Mouse (Mus musculus) embryonic facial prominence, embryonic 10.5 days (tissue): ENCODE measurements around the gene Supt16. TPM values are rescaled to one million over a fixed set of nuclear protein-coding genes. Genes with fewer than 3 reads are reported as not detected.

ENCODE experiments used
- DNase-seq: peaks from one replicate; pipeline ENCODE4 v3.0.0-alpha.2; 2017; ENCODE audit warnings: low spot score
- H3K27ac ChIP-seq: fragments of 300-500 bp; sonication (generic); replicated peaks from 2 replicates; pipeline ENCODE4 v1.5.1; 2016; ENCODE audit warnings: mild to moderate bottlenecking
- H3K27me3 ChIP-seq: fragments of 300-500 bp; sonication (generic); replicated peaks from 2 replicates; pipeline ENCODE4 v1.6.1; 2016; ENCODE audit warnings: low read depth, mild to moderate bottlenecking; ENCODE audit not compliant: poor library complexity, severe bottlenecking
- H3K36me3 ChIP-seq: fragments of 300-500 bp; sonication (generic); replicated peaks from 2 replicates; pipeline ENCODE4 v1.6.1; 2016; ENCODE audit warnings: mild to moderate bottlenecking, moderate library complexity
- H3K4me1 ChIP-seq: fragments of 300-500 bp; sonication (generic); 2 replicates; pipeline ENCODE4 v1.6.1; 2016
- H3K4me3 ChIP-seq: fragments of 300-500 bp; sonication (generic); 2 replicates; pipeline ENCODE4 v1.5.1; 2016; ENCODE audit warnings: mild to moderate bottlenecking, moderate library complexity
- H3K9me3 ChIP-seq: fragments of 300-500 bp; sonication (generic); 2 replicates; pipeline ENCODE4 v1.6.1; 2016; ENCODE audit warnings: mild to moderate bottlenecking
- WGBS: fragments of 180-500 bp; shearing (Covaris S2); methylation state at CpG from one replicate; pipeline ENCODE4 v1.1.7; 2016; 5-methylcytosine and 5-hydroxymethylcytosine counted together
- polyA plus RNA-seq: library from polyadenylated mRNA; unstranded; fragments of >200 nt; fragmentation: Nextera tagmentation; extraction: Ambion mirVana; gene quantifications from 2 replicates; pipeline ENCODE4 v1.2.1, GENCODE M21; 2016

The Supt16 gene
- polyA plus RNA-seq, 1 experiment from 2014 or later = 89.9 TPM

- no peak overlapping the region for H3K4me3 ChIP-seq
Measured at GRCm38 (mm10) chr14:52140577-52141444, 56.4 kb downstream of the Supt16 start.

GRCm38 (mm10) chr14:52133584-52133983 is 63.6 kb downstream of the Supt16 start:
- no peak overlapping the region for H3K27ac ChIP-seq
- H3K27me3 ChIP-seq = no peaks in the 10 kb centered on the region
- H3K4me1 ChIP-seq = no peaks in the 10 kb centered on the region
- DNase-seq = no peak
- H3K4me3 ChIP-seq = no peak overlapping the region
- WGBS = 88% methylated on average over 5 of the region's 5 CpGs
- no peaks in the 10 kb centered on the region for H3K36me3 ChIP-seq
- no peaks in the 10 kb centered on the region for H3K9me3 ChIP-seq

More at GRCm38 (mm10) chr14:52140577-52141444, 56.4 kb downstream of the Supt16 start:
- 64% methylated on average over 19 of the region's 19 CpGs for WGBS
- no peak for DNase-seq
- Histone ChIP-seq H3K27ac (0 out of 2 replicates have a peak overlapping the region, but pooled peaks have one; percentile 2), H3K9me3 (no peaks in the 10 kb centered on the region), H3K36me3 (no peaks in the 10 kb centered on the region), H3K4me1 (peaks cover 11% of the 10 kb centered on the region; the same call in 1 of the 2 replicates), H3K27me3 (no peaks in the 10 kb centered on the region)

- Histone ChIP-seq H3K4me3 (no peak overlapping the region), H3K9me3 (no peaks in the 10 kb centered on the region), H3K27ac (no peak overlapping the region), H3K4me1 (peaks cover 6% of the 10 kb centered on the region), H3K36me3 (no peaks in the 10 kb centered on the region), H3K27me3 (peaks cover 17% of the 10 kb centered on the region)
- DNase-seq = no peak
- 91% methylated on average over 3 of the region's 3 CpGs for WGBS
Measured at GRCm38 (mm10) chr14:52124636-52125035, 72.6 kb downstream of the Supt16 start.

GRCm38 (mm10) chr14:52123918-52124317 is 73.3 kb downstream of the Supt16 start:
- H3K36me3 ChIP-seq = no peaks in the 10 kb centered on the region
- peaks cover 12% of the 10 kb centered on the region for H3K4me1 ChIP-seq
- peak; percentile 78 for DNase-seq
- no peak overlapping the region for H3K4me3 ChIP-seq
- peaks cover 17% of the 10 kb centered on the region for H3K27me3 ChIP-seq
- no peak overlapping the region for H3K27ac ChIP-seq
- no peaks in the 10 kb centered on the region for H3K9me3 ChIP-seq
- WGBS = 22% methylated on average over 4 of the region's 4 CpGs

- Histone ChIP-seq H3K27me3 (peaks cover 17% of the 10 kb centered on the region), H3K36me3 (no peaks in the 10 kb centered on the region), H3K9me3 (no peaks in the 10 kb centered on the region), H3K4me3 (peak overlapping the region; percentile 65), H3K27ac (0 out of 2 replicates have a peak overlapping the region, but pooled peaks have one; percentile 92), H3K4me1 (peaks cover 17% of the 10 kb centered on the region)
- WGBS = 57% methylated on average over 7 of the region's 7 CpGs
- no peak for DNase-seq
Measured at GRCm38 (mm10) chr14:52120169-52120568, 77.0 kb downstream of the Supt16 start.

GRCm38 (mm10) chr14:52118823-52119608 is 78.2 kb downstream of the Supt16 start:
- Histone ChIP-seq H3K4me1 (peaks cover 17% of the 10 kb centered on the region), H3K36me3 (no peaks in the 10 kb centered on the region), H3K9me3 (no peaks in the 10 kb centered on the region), H3K27ac (peak overlapping the region; percentile 92), H3K27me3 (peaks cover 17% of the 10 kb centered on the region), H3K4me3 (peak overlapping the region; percentile 65)
- peak; percentile 81 for DNase-seq
- under 1% methylated on average over 38 of the region's 38 CpGs for WGBS

- Histone ChIP-seq H3K36me3 (no peaks in the 10 kb centered on the region), H3K4me1 (peaks cover 17% of the 10 kb centered on the region), H3K27me3 (peaks cover 17% of the 10 kb centered on the region), H3K9me3 (no peaks in the 10 kb centered on the region), H3K4me3 (peak overlapping the region; percentile 65), H3K27ac (peak overlapping the region; percentile 92)
- WGBS = 31% methylated on average over 8 of the region's 8 CpGs
- DNase-seq = no peak
Measured at GRCm38 (mm10) chr14:52118456-52118822, 78.8 kb downstream of the Supt16 start.

GRCm38 (mm10) chr14:52117241-52117640 is 80.0 kb downstream of the Supt16 start:
- 90% methylated on average over 5 of the region's 5 CpGs for WGBS
- no peak overlapping the region for H3K27ac ChIP-seq
- H3K36me3 ChIP-seq = no peaks in the 10 kb centered on the region
- H3K9me3 ChIP-seq = no peaks in the 10 kb centered on the region
- peaks cover 17% of the 10 kb centered on the region for H3K27me3 ChIP-seq
- H3K4me3 ChIP-seq = no peak overlapping the region
- DNase-seq = no peak
- peaks cover 17% of the 10 kb centered on the region for H3K4me1 ChIP-seq

- no peaks in the 10 kb centered on the region for H3K36me3 ChIP-seq
- no peak for DNase-seq
- no peak overlapping the region for H3K27ac ChIP-seq
- H3K4me3 ChIP-seq = no peak overlapping the region
- peaks cover 7% of the 10 kb centered on the region for H3K4me1 ChIP-seq
- H3K9me3 ChIP-seq = no peaks in the 10 kb centered on the region
- 76% methylated on average over 1 of the region's 1 CpGs for WGBS
- H3K27me3 ChIP-seq = no peaks in the 10 kb centered on the region
Measured at GRCm38 (mm10) chr14:52114101-52114500, 83.1 kb downstream of the Supt16 start.

Other genes with a start within 250 kb of the Supt16 start
- gene Arhgef40, start 212.7 kb downstream of the Supt16 start, polyA plus RNA-seq = 151 and 163 TPM in 2 replicates
- gene Tmem253, start 181.8 kb downstream of the Supt16 start, polyA plus RNA-seq = 0.65 and 0.72 TPM in 2 replicates
- 57.5 and 63.2 TPM in 2 replicates for gene Zfp219, start 176.7 kb downstream of the Supt16 start, polyA plus RNA-seq
- not detected in 2 replicates for gene Olfr221, start 155.0 kb downstream of the Supt16 start, polyA plus RNA-seq
- 893 and 906 TPM in 2 replicates for gene Hnrnpc, start 93.4 kb downstream of the Supt16 start, polyA plus RNA-seq
- gene Rpgrip1, start 86.7 kb downstream of the Supt16 start, polyA plus RNA-seq = 129 and 133 TPM in 2 replicates
- 51.2 and 51.7 TPM in 2 replicates for gene Chd8, start 60.4 kb upstream of the Supt16 start, polyA plus RNA-seq
- 53.5 and 60.7 TPM in 2 replicates for gene Tox4, start 81.7 kb upstream of the Supt16 start, polyA plus RNA-seq
- gene Rab2b, start 82.1 kb upstream of the Supt16 start, polyA plus RNA-seq = 22.7 and 25.8 TPM in 2 replicates
- 55.4 and 64.0 TPM in 2 replicates for gene Mettl3, start 107.7 kb upstream of the Supt16 start, polyA plus RNA-seq
- gene Sall2, start 131.3 kb upstream of the Supt16 start, polyA plus RNA-seq = 50.3 and 51.9 TPM in 2 replicates
- gene Olfr1513, start 159.0 kb upstream of the Supt16 start, polyA plus RNA-seq = not detected in 2 replicates
- not detected in 2 replicates for gene Olfr1512, start 181.8 kb upstream of the Supt16 start, polyA plus RNA-seq
- gene Olfr1511, start 200.0 kb upstream of the Supt16 start, polyA plus RNA-seq = not detected in 2 replicates
- gene Olfr1510, start 217.0 kb upstream of the Supt16 start, polyA plus RNA-seq = not detected in 2 replicates
- not detected in 2 replicates for gene Olfr1509, start 245.6 kb upstream of the Supt16 start, polyA plus RNA-seq